Mouse (Mus musculus) intestine, postnatal 0 days (tissue): ENCODE data around the gene Dph5. TPM values are rescaled to one million over a fixed set of nuclear protein-coding genes. Genes with fewer than 3 reads are reported as not detected.
"Not testable (repeated sequence)": the region's sequence is repeated elsewhere in the genome, so short reads cannot be mapped to it uniquely, and the experiment has no call there.

Experiments used
- ATAC-seq: fragments of 200-750 bp; cut with Nextera tagmentation; 2 replicates; pipeline ENCODE4 v1.8.0; 2017; ENCODE audit warnings: mild to moderate bottlenecking, moderate TSS enrichment, moderate library complexity
- H3K27ac ChIP-seq: fragments of 300-500 bp; sonication (generic); 2 replicates; pipeline ENCODE4 v1.5.1; 2014; ENCODE audit warnings: mild to moderate bottlenecking, low read depth, low read length, moderate library complexity
- H3K27me3 ChIP-seq: fragments of 300-500 bp; sonication (generic); replicated peaks from 2 replicates; pipeline ENCODE4 v1.6.1; 2014; ENCODE audit warnings: low read length, mixed read lengths; ENCODE audit not compliant: control insufficient read depth, insufficient read depth
- H3K36me3 ChIP-seq: fragments of 300-500 bp; sonication (generic); 2 replicates; pipeline ENCODE4 v1.6.1; 2014; ENCODE audit warnings: mild to moderate bottlenecking, moderate library complexity; ENCODE audit not compliant: control insufficient read depth, insufficient read depth
- H3K4me1 ChIP-seq: fragments of 300-500 bp; sonication (generic); replicated peaks from 2 replicates; pipeline ENCODE4 v1.6.1; 2014; ENCODE audit warnings: antibody characterized with exemption, low read length, mixed read lengths; ENCODE audit not compliant: control insufficient read depth, insufficient read depth
- H3K4me2 ChIP-seq: fragments of 300-500 bp; sonication (generic); replicated peaks from 2 replicates; pipeline ENCODE4 v1.6.1; 2014; ENCODE audit warnings: low read depth, mild to moderate bottlenecking, moderate library complexity
- H3K4me3 ChIP-seq: fragments of 300-500 bp; sonication (generic); 2 replicates; pipeline ENCODE4 v1.5.1; 2014; ENCODE audit warnings: low read depth, low read length
- H3K9ac ChIP-seq: fragments of 300-500 bp; sonication (generic); 2 replicates; pipeline ENCODE4 v1.6.1; 2014; ENCODE audit warnings: mild to moderate bottlenecking, low read depth, low read length
- H3K9me3 ChIP-seq: fragments of 300-500 bp; sonication (generic); 2 replicates; pipeline ENCODE4 v1.6.1; 2016; ENCODE audit warnings: mixed run types; ENCODE audit not compliant: control insufficient read depth
- CTCF ChIP-seq: sonication (generic); IDR thresholded peaks from 2 replicates; pipeline ENCODE4 v1.5.1; 2016; ENCODE audit warnings: low read depth, mild to moderate bottlenecking, control low read depth, antibody characterized with exemption, moderate library complexity
- WGBS: fragments of 180-500 bp; shearing (Covaris S2); extraction: QIAGEN DNeasy Blood & Tissue Kit; methylation state at CpG from one replicate; pipeline ENCODE4 v1.1.7; 2014; 5-methylcytosine and 5-hydroxymethylcytosine counted together
- polyA plus RNA-seq: library from polyadenylated mRNA; unstranded; fragments of >200 nt; fragmentation: Nextera tagmentation; extraction: Ambion mirVana; gene quantifications from 2 replicates; pipeline ENCODE4 v1.2.1, GENCODE M21; 2015

The Dph5 gene
- polyA plus RNA-seq, 1 experiment from 2014 or later, result 14.0 TPM

DNA sequence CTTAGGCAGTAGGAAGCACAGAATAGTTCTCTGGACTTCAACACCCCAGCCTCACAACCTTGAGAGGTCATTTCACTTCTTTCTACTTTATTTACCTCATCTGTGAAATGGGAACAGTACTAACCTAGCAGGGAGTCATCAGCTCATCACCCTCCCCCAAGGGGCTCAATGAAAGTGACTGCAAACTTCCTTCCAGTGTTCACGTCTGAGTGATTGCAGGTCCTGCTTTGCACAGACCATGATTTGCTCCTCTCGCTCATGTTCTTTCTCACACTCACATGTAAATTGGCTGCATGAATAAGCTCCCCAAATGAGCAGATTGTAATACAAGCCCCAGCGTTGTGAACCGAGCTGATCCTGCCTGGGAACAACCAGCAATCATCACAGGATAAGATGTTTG lies 36.7 kb upstream of the Dph5 start:
- Histone ChIP-seq H3K4me2 (no peak overlapping the region), H3K4me1 (no peaks in the 10 kb centered on the region), H3K27me3 (no peaks in the 10 kb centered on the region), H3K4me3 (no peak overlapping the region), H3K9me3 (no peaks in the 10 kb centered on the region), H3K36me3 (no peaks in the 10 kb centered on the region), H3K27ac (no peak overlapping the region), H3K9ac (no peak overlapping the region)
- ATAC-seq, result no peak
- WGBS, result 69% methylated on average over 4 of the region's 4 CpGs
- no peak for TF ChIP-seq CTCF

DNA sequence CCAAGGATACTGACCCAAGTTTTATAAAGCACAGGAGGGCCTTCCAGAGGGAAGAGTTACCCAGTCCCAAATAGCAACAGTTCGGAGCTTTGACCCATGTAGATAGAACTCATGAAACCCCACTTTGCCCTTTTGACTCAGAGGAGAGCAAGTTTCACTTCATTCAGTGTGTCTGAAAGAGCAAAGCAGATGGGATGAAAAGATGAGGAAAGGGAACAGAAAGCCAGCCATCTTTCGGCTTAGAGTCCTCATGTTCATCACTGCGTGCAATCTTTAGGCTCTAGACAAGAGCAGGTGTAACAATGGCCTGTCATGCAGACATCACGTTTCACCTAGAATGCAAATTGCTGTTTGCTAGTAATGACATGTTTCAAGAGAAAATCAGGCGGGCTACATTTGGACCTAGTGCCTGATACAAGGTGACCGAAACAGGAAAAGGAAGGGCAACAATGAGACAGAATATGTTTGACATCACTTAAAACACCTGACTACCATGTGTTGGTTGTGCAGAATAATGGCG lies 32.9 kb upstream of the Dph5 start:
- no peaks in the 10 kb centered on the region for H3K4me1 ChIP-seq
- no peak overlapping the region for H3K4me3 ChIP-seq
- H3K27me3 ChIP-seq, result no peaks in the 10 kb centered on the region
- H3K4me2 ChIP-seq, result no peak overlapping the region
- no peak overlapping the region for H3K27ac ChIP-seq
- ATAC-seq, result no peak
- 94% methylated on average over 7 of the region's 7 CpGs for WGBS
- no peaks in the 10 kb centered on the region for H3K36me3 ChIP-seq
- no peaks in the 10 kb centered on the region for H3K9me3 ChIP-seq
- H3K9ac ChIP-seq, result no peak overlapping the region
- no peak for TF ChIP-seq CTCF

DNA sequence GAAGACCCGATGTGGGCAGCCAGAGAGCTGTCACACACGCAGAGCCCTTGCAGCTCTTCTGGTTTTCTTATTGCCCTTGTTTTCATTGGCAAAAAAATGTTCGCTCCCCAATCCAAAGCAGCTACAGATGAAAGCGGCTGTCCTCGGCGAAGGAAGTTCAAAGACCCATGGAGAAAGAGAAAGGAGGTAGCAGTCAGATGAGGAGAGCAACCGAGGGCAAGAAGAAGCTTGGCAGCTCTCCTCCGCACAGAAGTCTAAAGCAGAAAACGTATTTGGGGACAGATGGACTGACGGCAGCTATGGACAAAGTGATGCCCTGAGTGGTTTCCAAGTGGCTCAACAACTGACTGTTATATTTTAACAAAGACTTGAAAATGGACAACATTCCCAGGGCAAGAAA lies 32.1 kb upstream of the Dph5 start:
- H3K4me2 ChIP-seq, result no peak overlapping the region
- 86% methylated on average over 10 of the region's 10 CpGs for WGBS
- H3K27ac ChIP-seq, result no peak overlapping the region

DNA sequence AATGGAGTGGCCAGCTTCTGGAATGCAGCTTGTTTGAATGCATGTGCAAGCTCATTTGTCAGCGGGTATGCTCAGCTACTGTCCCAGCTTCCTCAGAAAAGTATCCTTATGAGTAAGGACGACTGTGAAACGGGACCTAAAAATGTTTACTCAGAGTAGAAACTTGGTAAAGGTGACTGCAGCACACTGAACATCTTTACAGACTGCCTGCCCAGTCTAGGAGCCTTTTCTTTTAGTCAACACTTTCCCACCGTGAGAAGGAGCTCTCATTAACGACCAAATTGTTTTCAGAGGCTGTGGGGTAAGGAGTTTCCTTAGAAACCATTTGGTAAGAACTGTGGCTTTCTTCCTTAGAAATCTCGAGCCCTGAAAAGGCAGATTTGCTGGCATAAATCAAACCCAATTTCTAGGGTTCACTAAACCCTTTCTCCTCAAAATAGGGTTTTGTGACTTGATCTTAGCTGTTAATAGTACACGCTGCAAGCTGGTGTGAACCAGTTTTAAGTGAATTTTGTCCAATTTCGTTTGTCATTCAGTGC lies 31.1 kb upstream of the Dph5 start:
- H3K27me3 ChIP-seq, result no peaks in the 10 kb centered on the region
- 41% methylated on average over 8 of the region's 8 CpGs for WGBS
- no peak for ATAC-seq
- H3K4me2 ChIP-seq, result no peak overlapping the region
- H3K27ac ChIP-seq, result no peak overlapping the region
- H3K36me3 ChIP-seq, result no peaks in the 10 kb centered on the region
- no peak overlapping the region for H3K4me3 ChIP-seq
- H3K9ac ChIP-seq, result no peak overlapping the region
- TF ChIP-seq CTCF, result no peak
- no peaks in the 10 kb centered on the region for H3K9me3 ChIP-seq
- H3K4me1 ChIP-seq, result no peaks in the 10 kb centered on the region

More for the DNA sequence above, 32.1 kb upstream of the Dph5 start:
- no peak for TF ChIP-seq CTCF
- Histone ChIP-seq H3K36me3 (no peaks in the 10 kb centered on the region), H3K9me3 (no peaks in the 10 kb centered on the region), H3K9ac (no peak overlapping the region), H3K27me3 (no peaks in the 10 kb centered on the region), H3K4me1 (no peaks in the 10 kb centered on the region), H3K4me3 (no peak overlapping the region)
- no peak for ATAC-seq

DNA sequence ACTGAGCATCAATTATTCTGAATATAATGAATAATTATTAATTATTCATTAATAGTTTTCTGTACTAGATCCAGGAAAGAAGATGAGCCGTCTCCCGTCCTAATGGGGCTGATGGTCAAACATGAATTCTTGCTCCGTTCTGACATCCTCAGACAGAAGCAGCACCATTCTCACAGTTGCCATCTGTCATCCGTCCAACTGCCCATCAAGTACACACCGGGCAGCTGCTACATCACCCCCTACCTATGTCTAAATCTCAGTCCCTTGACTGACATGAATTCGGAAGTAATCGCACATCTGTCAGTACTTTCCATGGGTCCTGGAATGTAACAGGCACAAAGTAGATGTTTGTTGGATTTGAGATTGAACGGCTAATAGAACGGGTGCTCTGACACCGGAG lies 30.2 kb upstream of the Dph5 start:
- WGBS, result 91% methylated on average over 10 of the region's 10 CpGs
- no peak overlapping the region for H3K4me2 ChIP-seq

DNA sequence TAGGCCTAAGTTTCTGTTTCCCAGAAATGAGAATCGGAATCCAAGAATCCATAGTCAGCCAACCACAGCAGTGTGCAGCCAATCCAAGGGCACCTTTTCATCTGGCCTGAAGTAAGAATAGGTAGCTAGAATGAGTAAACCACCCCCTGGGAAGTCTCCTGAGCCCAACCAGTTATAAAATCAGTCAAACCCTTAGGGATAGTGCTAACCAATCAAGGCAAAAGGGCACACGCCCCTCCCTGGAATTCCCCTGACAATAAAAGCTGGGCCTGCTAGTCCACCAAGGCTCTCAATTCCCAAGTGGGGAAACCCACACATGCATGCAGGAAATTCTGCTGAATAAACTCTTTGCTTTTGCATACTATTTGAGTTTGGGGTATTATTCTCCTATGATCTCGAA lies 28.8 kb upstream of the Dph5 start:
- ATAC-seq, result no peak
- H3K27me3 ChIP-seq, result no peaks in the 10 kb centered on the region
- TF ChIP-seq CTCF, result no peak
- no peak overlapping the region for H3K4me3 ChIP-seq
- H3K4me1 ChIP-seq, result no peaks in the 10 kb centered on the region
- WGBS, result 89% methylated on average over 3 of the region's 3 CpGs
- H3K9me3 ChIP-seq, result no peaks in the 10 kb centered on the region
- no peak overlapping the region for H3K9ac ChIP-seq
- H3K36me3 ChIP-seq, result no peaks in the 10 kb centered on the region
- no peak overlapping the region for H3K27ac ChIP-seq
- no peak overlapping the region for H3K4me2 ChIP-seq

More for the DNA sequence above, 30.2 kb upstream of the Dph5 start:
- no peaks in the 10 kb centered on the region for H3K36me3 ChIP-seq
- H3K9me3 ChIP-seq, result no peaks in the 10 kb centered on the region
- H3K4me1 ChIP-seq, result no peaks in the 10 kb centered on the region
- ATAC-seq, result no peak
- no peak for TF ChIP-seq CTCF
- no peaks in the 10 kb centered on the region for H3K27me3 ChIP-seq
- no peak overlapping the region for H3K9ac ChIP-seq
- H3K4me3 ChIP-seq, result no peak overlapping the region
- no peak overlapping the region for H3K27ac ChIP-seq

DNA sequence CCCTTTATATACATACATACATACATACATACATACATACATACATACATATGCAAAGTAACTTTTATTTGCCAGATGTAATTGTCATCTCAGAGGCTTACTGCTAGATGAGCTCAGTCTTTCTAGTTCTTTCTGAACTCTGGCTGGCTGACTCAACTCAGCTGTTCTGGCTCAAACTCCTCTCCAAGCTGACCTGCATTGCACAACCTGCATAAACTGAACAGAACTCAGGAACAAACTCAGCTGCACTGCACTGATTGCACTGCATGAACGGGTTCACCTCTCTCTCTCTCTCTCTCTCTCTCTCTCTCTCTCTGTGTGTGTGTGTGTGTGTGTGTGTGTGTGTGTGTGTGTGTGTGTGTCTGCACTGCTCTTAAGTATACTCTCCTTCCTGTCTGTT lies 26.9 kb upstream of the Dph5 start:
- not testable (repeated sequence) for H3K4me2 ChIP-seq, H3K36me3 ChIP-seq, H3K9ac ChIP-seq, H3K27ac ChIP-seq, ATAC-seq, H3K4me1 ChIP-seq, H3K27me3 ChIP-seq, H3K9me3 ChIP-seq, H3K4me3 ChIP-seq
- WGBS, result 68% methylated on average over 1 of the region's 1 CpGs
